In genomic region chr6:70804632-70805031, GRCm38 (mm10) we compare ENCODE assay signal across 8 mouse cellular contexts. TPM values are rescaled to one million over a fixed set of nuclear protein-coding genes. Genes with fewer than 3 reads are reported as not detected.
A peak's percentile ranks its signal among the peaks of the same experiment; 100 is the strongest.
DNase-seq lines count a peak whose midpoint lies in the region; ATAC-seq and TF ChIP-seq lines count a peak whose summit lies in the region.

No protein-coding gene starts in this region.

- ATAC-seq in lung, embryonic 16.5 days (ENCODE audit: low read depth) = peak; percentile 60; the same call in 1 of the 2 replicates
- peak; percentile 58 for ATAC-seq in activated CD4-positive, CD25-positive, alpha-beta regulatory T cell, adult 4 months
- ATAC-seq in embryonic facial prominence, embryonic 15.5 days (ENCODE audit: insufficient number of reproducible peaks, low FRiP score, low TSS enrichment, low read depth) = no peak
- peak; percentile 12; the same call in 1 of the 2 replicates for ATAC-seq in hindbrain, embryonic 15.5 days (ENCODE audit: low FRiP score, low read depth)
- ATAC-seq in neural tube, embryonic 11.5 days (ENCODE audit: insufficient read depth, low FRiP score, low TSS enrichment) = peak; percentile 49; the same call in 1 of the 2 replicates

- peak; percentile 45 for TF ChIP-seq CTCF in liver, adult 2 months (IDR thresholded peaks at IDR 0.05; ENCODE audit: low read depth, low read length)

- H3K27me3 ChIP-seq in lung, embryonic 16.5 days (ENCODE audit: control insufficient read depth, insufficient read depth, low read depth, low read length) = no peaks in the 10 kb centered on the region
- H3K27me3 ChIP-seq in embryonic facial prominence, embryonic 15.5 days = no peaks in the 10 kb centered on the region
- H3K27me3 ChIP-seq in hindbrain, embryonic 15.5 days = no peaks in the 10 kb centered on the region
- H3K27me3 ChIP-seq in liver, adult 2 months (ENCODE audit: control insufficient read depth, insufficient read depth, low read length) = no peaks in the 10 kb centered on the region
- no peaks in the 10 kb centered on the region for H3K27me3 ChIP-seq in neural tube, embryonic 11.5 days (ENCODE audit: control insufficient read depth, insufficient read depth, low read length)

- H3K4me2 ChIP-seq in lung, embryonic 16.5 days (ENCODE audit: low read depth, low read length) = peak overlapping the region; percentile 34; the same call in 1 of the 2 replicates
- H3K4me2 ChIP-seq in embryonic facial prominence, embryonic 15.5 days (replicated peaks) = peak overlapping the region; percentile 40; the same call in 1 of the 2 replicates
- H3K4me2 ChIP-seq in hindbrain, embryonic 15.5 days = peak overlapping the region; percentile 48
- H3K4me2 ChIP-seq in neural tube, embryonic 11.5 days (ENCODE audit: low read depth) = no peak overlapping the region

- no peaks in the 10 kb centered on the region for H3K79me2 ChIP-seq in liver, adult 2 months (ENCODE audit: control insufficient read depth, insufficient read depth, low read length)

- H3K27ac ChIP-seq in lung, embryonic 16.5 days (ENCODE audit: low read length) = no peak overlapping the region
- no peak overlapping the region for H3K27ac ChIP-seq in embryonic facial prominence, embryonic 15.5 days (replicated peaks)
- no peak overlapping the region; the same call in 1 of the 2 replicates for H3K27ac ChIP-seq in hindbrain, embryonic 15.5 days (replicated peaks)
- no peak overlapping the region for H3K27ac ChIP-seq in liver, adult 2 months (replicated peaks; ENCODE audit: insufficient read depth, low read depth, low read length)
- H3K27ac ChIP-seq in neural tube, embryonic 11.5 days (ENCODE audit: low read depth, low read length) = no peak overlapping the region

- H3K4me1 ChIP-seq in lung, embryonic 16.5 days (replicated peaks; ENCODE audit: control insufficient read depth, insufficient read depth, low read length) = 0 out of 2 replicates have a peak, but pooled peaks cover 6% of the 10 kb centered on the region
- peaks cover 2% of the 10 kb centered on the region for H3K4me1 ChIP-seq in embryonic facial prominence, embryonic 15.5 days
- peaks cover 17% of the 10 kb centered on the region for H3K4me1 ChIP-seq in hindbrain, embryonic 15.5 days (replicated peaks)
- peaks cover 3% of the 10 kb centered on the region for H3K4me1 ChIP-seq in liver, adult 2 months (ENCODE audit: control insufficient read depth, insufficient read depth, low read length)
- no peaks in the 10 kb centered on the region; the same call in 1 of the 2 replicates for H3K4me1 ChIP-seq in neural tube, embryonic 11.5 days (ENCODE audit: control insufficient read depth, insufficient read depth, low read length)

- no peak overlapping the region for H3K4me3 ChIP-seq in lung, embryonic 16.5 days (ENCODE audit: low read length)
- 0 out of 2 replicates have a peak overlapping the region, but pooled peaks have one; percentile 8 for H3K4me3 ChIP-seq in embryonic facial prominence, embryonic 15.5 days (replicated peaks)
- no peak overlapping the region for H3K4me3 ChIP-seq in hindbrain, embryonic 15.5 days
- no peak overlapping the region for H3K4me3 ChIP-seq in liver, adult 2 months (ENCODE audit: insufficient read depth, low read depth, low read length)
- H3K4me3 ChIP-seq in neural tube, embryonic 11.5 days (ENCODE audit: low read depth, low read length) = no peak overlapping the region

- WGBS in lung, embryonic 16.5 days = 28% methylated on average over 3 of the region's 3 CpGs
- WGBS in embryonic facial prominence, embryonic 15.5 days = 25% methylated on average over 3 of the region's 3 CpGs
- 16% methylated on average over 3 of the region's 3 CpGs for WGBS in hindbrain, embryonic 15.5 days
- 35% methylated on average over 3 of the region's 3 CpGs for WGBS in liver, adult 2 months
- WGBS in neural tube, embryonic 11.5 days = 24% methylated on average over 3 of the region's 3 CpGs

- H3K36me3 ChIP-seq in lung, embryonic 16.5 days (ENCODE audit: control insufficient read depth, insufficient read depth, low read length) = no peaks in the 10 kb centered on the region
- H3K36me3 ChIP-seq in embryonic facial prominence, embryonic 15.5 days = no peaks in the 10 kb centered on the region
- H3K36me3 ChIP-seq in hindbrain, embryonic 15.5 days = no peaks in the 10 kb centered on the region
- H3K36me3 ChIP-seq in liver, adult 2 months (ENCODE audit: control insufficient read depth, insufficient read depth, low read length) = no peaks in the 10 kb centered on the region
- no peaks in the 10 kb centered on the region for H3K36me3 ChIP-seq in neural tube, embryonic 11.5 days (ENCODE audit: control insufficient read depth, insufficient read depth, low read length)

- DNase-seq in lung, adult 18-20 months = no peak
- peak; percentile 58 for DNase-seq in liver, adult 2 months (ENCODE audit: extremely low read depth, low read depth, low spot score)
- peak; percentile 42 for DNase-seq in neural tube, embryonic 11.5 days (ENCODE audit: low spot score)
- no peak for DNase-seq in frontal cortex, postnatal 25 days (ENCODE audit: low spot score in 2 of 2)

- H3K9me3 ChIP-seq in lung, embryonic 16.5 days (ENCODE audit: control insufficient read depth, low read length) = no peaks in the 10 kb centered on the region
- no peaks in the 10 kb centered on the region for H3K9me3 ChIP-seq in embryonic facial prominence, embryonic 15.5 days (replicated peaks)
- no peaks in the 10 kb centered on the region for H3K9me3 ChIP-seq in hindbrain, embryonic 15.5 days
- no peaks in the 10 kb centered on the region for H3K9me3 ChIP-seq in neural tube, embryonic 11.5 days (ENCODE audit: control insufficient read depth, low read length)

- H3K9ac ChIP-seq in lung, embryonic 16.5 days (ENCODE audit: low read length) = no peak overlapping the region
- no peak overlapping the region for H3K9ac ChIP-seq in embryonic facial prominence, embryonic 15.5 days
- no peak overlapping the region for H3K9ac ChIP-seq in hindbrain, embryonic 15.5 days
- no peak overlapping the region for H3K9ac ChIP-seq in liver, adult 2 months (ENCODE audit: low read depth, low read length)
- no peak overlapping the region for H3K9ac ChIP-seq in neural tube, embryonic 11.5 days (ENCODE audit: low read length)

- TF ChIP-seq POLR2A in liver, adult 2 months (IDR thresholded peaks at IDR 0.05; ENCODE audit: extremely low read depth, insufficient read depth, low read length) = no peak

RNA-seq across cellular contexts. Expression of gene Rpia, which starts 12.6 kb away (rescaled TPM):
- polyA plus RNA-seq in lung, embryonic 16.5 days (2015; fragmentation: Nextera tagmentation; extraction: Ambion mirVana) = 2.2 and 2.7 TPM in 2 replicates
- polyA plus RNA-seq in activated CD4-positive, CD25-positive, alpha-beta regulatory T cell, adult 4 months (2017; shearing (Covaris generic)) = 1 to 10 TPM; 4.2 to 5.2 TPM
- 2.9 and 3.2 TPM in 2 replicates for polyA plus RNA-seq in embryonic facial prominence, embryonic 15.5 days (2015; fragmentation: Nextera tagmentation; extraction: Ambion mirVana)
- 2.8 and 3.1 TPM in 2 replicates for polyA plus RNA-seq in hindbrain, embryonic 15.5 days (2015; fragmentation: Nextera tagmentation; extraction: Ambion mirVana)
- 3.0 and 3.9 TPM in 2 replicates for total RNA-seq in liver, adult 2 months (2014; rRNA removed)
- polyA plus RNA-seq in liver, adult 2 months (2012; rRNA removed) = 2.0 TPM in 2 replicates
- polyA plus RNA-seq in neural tube, embryonic 11.5 days (2014; fragmentation: Nextera tagmentation; extraction: Ambion mirVana) = 1.8 and 1.9 TPM in 2 replicates

RNA-seq across cellular contexts. Expression of gene Eif2ak3, which starts 39.7 kb away (rescaled TPM):
- 9.1 and 9.5 TPM in 2 replicates for polyA plus RNA-seq in lung, embryonic 16.5 days (2015; fragmentation: Nextera tagmentation; extraction: Ambion mirVana)
- 1 to 10 TPM; 2.4 to 4.6 TPM for polyA plus RNA-seq in activated CD4-positive, CD25-positive, alpha-beta regulatory T cell, adult 4 months (2017; shearing (Covaris generic))
- polyA plus RNA-seq in embryonic facial prominence, embryonic 15.5 days (2015; fragmentation: Nextera tagmentation; extraction: Ambion mirVana) = 14.2 and 14.3 TPM in 2 replicates
- polyA plus RNA-seq in hindbrain, embryonic 15.5 days (2015; fragmentation: Nextera tagmentation; extraction: Ambion mirVana) = 12.4 and 13.1 TPM in 2 replicates
- total RNA-seq in liver, adult 2 months (2014; rRNA removed) = 7.9 and 9.9 TPM in 2 replicates
- 5.2 and 7.1 TPM in 2 replicates for polyA plus RNA-seq in liver, adult 2 months (2012; rRNA removed)
- 10.7 and 10.9 TPM in 2 replicates for polyA plus RNA-seq in neural tube, embryonic 11.5 days (2014; fragmentation: Nextera tagmentation; extraction: Ambion mirVana)

Comparison
In these comparisons a context has a peak if more than half of its experiments do, and no peak if none do; other contexts are left out.
1. DNase-seq: peak in liver, adult 2 months (single experiment) and neural tube, embryonic 11.5 days (single experiment); none in lung, adult 18-20 months (0 of 2) and frontal cortex, postnatal 25 days (0 of 2).